Mouse (Mus musculus) left cerebral cortex, adult 8-10 months (tissue): ENCODE measurements around the gene Rrp1. TPM values are rescaled to one million over a fixed set of nuclear protein-coding genes. Genes with fewer than 3 reads are reported as not detected.

Source experiments
- DNase-seq, 2 experiments: peaks; one replicate each; pipeline ENCODE4 v3.0.0; 2022; ENCODE audit warnings: low spot score in 2 of 2
- total RNA-seq, 4 experiments: library from RNA; stranded (reverse); gene quantifications; 2 replicates each; pipeline ENCODE4 v1.2.4; 2022

The Rrp1 gene
- total RNA-seq: 100 to 1,000 TPM; 348 to 374 (median 360) TPM

DNA sequence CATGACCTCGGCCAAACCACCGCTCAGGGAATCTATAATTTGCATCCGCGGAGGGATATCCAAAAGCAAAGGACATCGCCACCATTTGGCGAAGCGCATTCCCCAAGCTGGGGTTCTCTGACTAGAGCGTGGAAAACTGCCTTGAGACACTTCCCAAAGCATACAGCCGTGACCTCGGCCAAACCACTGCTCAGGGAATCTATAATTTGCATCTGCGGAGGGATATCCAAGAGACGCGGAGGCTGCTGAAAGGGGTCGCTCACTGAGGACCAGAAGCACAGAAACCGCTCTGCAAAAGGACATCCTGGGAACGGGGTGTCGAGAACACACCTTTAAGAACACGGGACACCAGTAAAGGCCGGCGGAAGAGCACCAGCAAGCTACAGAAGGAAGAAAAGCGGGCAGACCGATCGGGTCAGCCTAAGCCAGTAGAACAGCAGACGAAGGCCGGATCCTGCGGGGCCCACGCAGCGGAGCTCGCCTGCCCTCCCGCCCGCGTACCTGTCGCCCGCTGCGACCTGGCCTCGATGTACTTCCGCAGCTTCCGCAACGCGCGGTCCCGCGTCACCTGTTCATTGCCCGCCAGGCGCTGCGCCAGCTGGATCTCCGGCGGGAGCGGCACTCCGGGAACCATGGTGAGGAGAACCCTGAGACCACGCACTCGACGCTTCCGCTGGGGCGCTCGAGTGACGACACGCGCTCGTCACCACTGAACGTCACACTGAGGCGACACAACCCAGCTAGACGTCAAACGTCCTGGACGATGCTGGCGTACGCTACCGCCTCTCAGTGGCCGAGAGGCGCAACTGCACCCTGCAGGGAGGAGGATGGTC, at the start of gene Rrp1:
TSS of gene Rrp1 (minus strand) at position 725 of the 833 bp plus-strand sequence.
- DNase-seq: peak; percentile 94 to 99

GRCm38 (mm10) chr10:78461767-78462166, 48.9 kb upstream of the Rrp1 start:
- no peak for DNase-seq

GRCm38 (mm10) chr10:78460463-78460862, 47.6 kb upstream of the Rrp1 start:
- no peak for DNase-seq

DNA sequence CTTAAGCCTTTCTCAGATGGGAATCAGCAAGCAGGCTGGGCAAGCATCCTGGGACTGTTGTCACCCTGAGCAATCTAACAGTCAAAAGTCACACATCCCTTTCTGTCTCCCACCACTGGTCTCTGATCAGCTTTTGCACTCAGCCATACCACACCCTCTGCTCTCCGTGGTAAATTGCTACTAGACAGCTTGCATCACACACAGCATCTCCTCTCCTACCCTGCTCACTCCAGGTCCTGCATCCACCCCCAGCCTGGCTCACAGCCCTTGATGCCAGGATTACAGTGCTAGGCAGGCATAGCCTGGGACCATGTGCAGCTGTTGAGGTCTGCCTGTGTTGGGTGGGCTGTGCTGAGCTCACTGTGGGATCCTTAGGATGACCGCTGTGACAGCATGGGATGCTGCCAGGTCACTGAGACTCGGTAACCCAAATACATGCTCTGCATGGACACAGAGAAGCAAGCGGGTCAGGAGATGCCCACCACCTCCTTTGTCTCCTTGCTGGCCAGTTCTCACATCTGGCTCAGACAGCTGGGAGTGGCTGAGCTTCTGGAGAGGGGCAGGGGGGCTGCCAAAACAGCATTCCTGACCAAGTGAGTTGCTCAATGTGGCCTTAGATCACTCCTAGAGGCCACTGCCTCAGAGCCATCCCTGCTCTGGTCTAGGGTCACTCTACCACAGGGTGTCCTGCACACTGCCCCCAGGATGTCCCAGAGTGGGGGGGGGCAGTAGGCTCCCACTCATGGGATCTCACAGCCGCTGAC, 45.7 kb upstream of the Rrp1 start:
- peak in 1 of 2 experiments; percentile 39 for DNase-seq

DNA sequence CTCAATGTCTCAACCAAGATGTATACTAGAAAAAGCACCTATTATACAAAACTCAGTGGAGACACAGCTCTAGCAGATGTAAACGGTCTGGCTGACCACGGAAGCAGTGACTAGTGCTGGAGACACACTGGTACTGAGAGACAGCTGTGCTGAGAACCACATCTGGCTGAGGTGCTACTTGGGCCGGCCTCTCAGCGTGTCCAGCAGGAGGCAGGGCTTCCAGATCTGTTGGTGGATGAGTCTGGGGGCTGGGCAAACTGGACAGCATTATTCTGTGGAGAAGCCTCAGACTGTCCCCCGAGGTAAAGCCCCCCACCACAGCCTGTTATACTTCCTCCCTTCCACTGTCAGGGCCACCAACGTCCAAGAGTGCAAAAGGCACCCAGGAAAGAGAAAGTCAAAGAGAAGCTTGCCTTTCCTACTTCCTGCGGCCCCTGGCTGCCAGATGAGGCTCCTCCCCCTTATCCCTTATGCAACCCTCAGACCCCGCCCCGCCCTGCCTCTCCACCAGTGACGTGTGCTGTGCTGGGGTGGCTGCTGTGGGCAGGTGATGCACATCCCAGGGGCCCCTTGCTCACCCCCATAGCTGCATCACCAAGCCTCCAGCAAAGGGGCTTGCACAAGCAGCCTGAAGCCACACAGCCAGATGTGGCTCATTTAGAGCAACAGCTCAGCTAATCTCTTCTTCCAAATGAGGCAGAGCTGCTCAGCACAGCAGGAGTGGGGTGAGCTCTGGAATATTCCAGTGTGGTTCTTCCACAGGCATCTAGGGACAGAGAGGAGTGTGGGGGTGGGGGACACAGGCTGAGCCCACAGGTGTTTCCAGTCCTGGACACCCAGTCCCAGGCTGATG, 44.9 kb upstream of the Rrp1 start:
- DNase-seq: peak in 1 of 2 experiments; percentile 37

- no peak for DNase-seq
Measured at GRCm38 (mm10) chr10:78456696-78457095, 43.9 kb upstream of the Rrp1 start.

DNA sequence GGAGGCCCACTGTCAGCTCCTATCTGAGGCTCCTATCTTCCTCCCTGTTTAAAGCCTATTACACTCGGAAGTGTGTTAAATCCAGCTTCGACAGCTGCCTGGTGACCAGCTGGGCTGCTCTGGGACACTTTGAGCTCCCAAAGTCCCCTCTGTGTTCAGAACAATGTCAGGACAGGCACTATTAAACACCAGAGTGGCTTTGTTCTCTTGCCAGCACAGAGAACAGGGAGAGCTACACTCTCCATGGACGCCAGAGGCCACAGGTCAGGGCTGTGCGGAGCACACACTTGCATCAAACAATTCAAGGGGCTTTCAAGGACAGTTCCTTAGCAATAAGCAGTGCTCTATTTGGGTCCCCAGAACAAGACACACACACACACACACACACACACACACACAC, 39.8 kb upstream of the Rrp1 start:
- DNase-seq: no peak

DNA sequence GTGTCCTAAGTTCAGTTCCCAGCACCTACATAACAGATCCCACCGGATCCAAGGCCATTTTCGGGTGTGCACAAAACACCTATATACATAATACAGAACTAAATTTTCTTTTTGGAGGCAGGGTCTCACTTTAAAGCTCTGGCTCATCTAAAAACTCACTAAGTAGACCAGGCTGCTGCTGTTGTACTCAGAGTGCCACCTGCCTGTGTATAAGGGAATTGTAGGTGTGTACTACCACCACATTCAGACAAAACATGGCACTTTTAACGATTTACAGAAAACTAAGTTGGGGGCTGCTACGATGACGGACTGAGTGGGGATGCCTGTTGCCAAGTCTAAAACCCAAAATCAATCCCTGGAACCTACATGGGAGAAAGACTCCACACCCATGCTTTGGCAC, 37.9 kb upstream of the Rrp1 start:
- DNase-seq: no peak

DNA sequence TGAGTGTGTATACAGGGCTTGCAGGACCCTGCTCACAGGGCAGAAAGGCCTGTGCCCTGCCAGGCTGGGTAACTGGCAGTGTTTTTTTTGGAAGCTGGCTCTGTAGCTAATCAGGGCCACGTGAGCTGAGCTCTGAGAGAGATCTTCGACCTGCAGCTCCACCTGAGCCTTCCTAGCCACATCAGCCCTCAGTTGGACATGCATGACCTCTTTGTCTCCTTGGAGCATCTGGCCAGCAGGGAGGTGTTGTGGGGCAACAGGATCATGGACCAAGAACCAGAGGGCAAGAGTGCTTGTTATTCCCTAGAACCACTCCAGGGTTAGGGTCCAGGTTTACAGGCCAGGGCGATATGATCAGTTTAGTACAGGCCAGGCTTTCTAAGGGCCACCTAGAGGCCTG, 34.6 kb upstream of the Rrp1 start:
- no peak for DNase-seq

- DNase-seq: no peak
Measured at GRCm38 (mm10) chr10:78446195-78446594, 33.4 kb upstream of the Rrp1 start.

- DNase-seq: no peak
Measured at GRCm38 (mm10) chr10:78442292-78442691, 29.4 kb upstream of the Rrp1 start.

GRCm38 (mm10) chr10:78441606-78442005, 28.8 kb upstream of the Rrp1 start:
- no peak for DNase-seq

- no peak for DNase-seq
Measured at GRCm38 (mm10) chr10:78440812-78441211, 28.0 kb upstream of the Rrp1 start.

GRCm38 (mm10) chr10:78439990-78440389, 27.1 kb upstream of the Rrp1 start:
- DNase-seq: no peak

GRCm38 (mm10) chr10:78439550-78439949, 26.7 kb upstream of the Rrp1 start:
- DNase-seq: no peak

DNA sequence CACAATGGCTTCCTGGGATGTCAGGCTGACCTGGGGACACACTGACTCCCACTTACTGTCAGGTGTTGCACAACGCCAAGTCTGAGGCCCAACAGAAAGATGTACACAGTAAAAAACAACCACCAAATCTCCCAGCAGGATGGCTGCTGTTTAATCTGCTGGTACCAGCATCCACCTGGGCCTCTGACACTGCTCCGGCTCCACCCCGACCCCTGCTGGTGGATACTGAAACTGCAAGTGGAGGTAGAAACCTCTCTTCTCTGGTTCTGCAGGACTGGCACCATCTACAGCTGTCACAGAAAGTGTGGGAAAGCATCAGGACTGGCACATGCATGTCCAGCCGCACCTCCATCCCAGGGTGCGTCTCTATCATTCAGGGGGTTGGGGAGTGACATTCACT, 25.3 kb upstream of the Rrp1 start:
- peak; percentile 60 to 89 for DNase-seq

- no peak for DNase-seq
Measured at GRCm38 (mm10) chr10:78432853-78433252, 20.0 kb upstream of the Rrp1 start.

DNA sequence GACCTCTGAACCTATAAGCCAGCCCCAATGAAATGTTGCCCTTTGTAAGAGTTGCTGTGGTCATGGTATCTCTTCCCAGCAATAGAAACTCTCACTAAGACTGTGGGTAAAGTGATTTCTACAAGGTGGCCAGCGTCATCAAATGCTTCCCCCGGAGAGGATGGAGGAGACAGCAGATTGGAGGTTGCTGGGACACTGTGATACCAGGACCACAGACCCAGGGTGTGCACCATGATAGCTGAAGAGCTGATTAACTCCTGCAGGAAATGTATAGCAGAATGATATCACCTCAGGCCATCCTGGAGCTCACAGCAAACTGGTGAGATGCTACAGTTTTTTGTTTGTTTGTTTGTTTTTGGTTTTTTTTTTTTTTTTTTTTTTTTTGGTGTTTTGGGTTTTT, 16.9 kb upstream of the Rrp1 start:
- no peak for DNase-seq

DNA sequence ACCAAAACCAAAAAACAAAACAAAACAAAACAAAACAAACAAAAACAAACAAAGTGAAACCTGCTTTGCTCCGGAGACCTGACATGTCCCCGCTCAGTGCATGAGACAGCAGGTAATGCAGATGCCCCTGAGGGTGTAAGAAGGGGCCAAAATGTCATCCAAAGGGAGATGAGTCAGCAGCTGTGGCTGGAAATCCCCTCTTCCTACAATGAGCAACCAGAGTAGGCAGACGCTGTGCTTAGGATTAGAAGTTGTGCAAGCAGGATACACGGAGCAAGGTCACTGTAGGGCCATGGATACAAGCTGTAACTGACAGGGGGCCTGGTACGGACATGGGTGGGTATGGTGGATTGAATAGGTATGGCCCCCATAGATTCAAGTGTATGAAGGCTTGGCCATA, 16.3 kb upstream of the Rrp1 start:
- no peak for DNase-seq

DNA sequence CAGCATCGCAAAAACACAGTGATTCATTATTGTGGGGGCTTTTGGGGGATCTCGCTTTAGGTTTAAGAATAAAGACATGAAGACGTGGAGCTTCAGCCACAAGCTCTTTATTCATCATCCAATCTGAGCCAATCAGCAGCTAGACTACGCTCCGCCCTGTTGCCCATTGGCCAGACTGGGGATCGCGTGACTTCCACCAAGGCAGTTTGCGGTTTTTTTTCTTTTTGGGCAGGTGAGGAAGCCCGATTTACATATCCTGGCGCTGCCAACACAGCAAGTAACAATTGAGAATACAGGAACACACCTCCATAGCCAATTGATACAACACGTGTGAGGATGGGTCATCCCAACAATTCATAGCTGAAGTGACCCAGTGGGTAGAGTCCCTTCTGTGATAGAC, 15.2 kb upstream of the Rrp1 start:
- DNase-seq: no peak

DNA sequence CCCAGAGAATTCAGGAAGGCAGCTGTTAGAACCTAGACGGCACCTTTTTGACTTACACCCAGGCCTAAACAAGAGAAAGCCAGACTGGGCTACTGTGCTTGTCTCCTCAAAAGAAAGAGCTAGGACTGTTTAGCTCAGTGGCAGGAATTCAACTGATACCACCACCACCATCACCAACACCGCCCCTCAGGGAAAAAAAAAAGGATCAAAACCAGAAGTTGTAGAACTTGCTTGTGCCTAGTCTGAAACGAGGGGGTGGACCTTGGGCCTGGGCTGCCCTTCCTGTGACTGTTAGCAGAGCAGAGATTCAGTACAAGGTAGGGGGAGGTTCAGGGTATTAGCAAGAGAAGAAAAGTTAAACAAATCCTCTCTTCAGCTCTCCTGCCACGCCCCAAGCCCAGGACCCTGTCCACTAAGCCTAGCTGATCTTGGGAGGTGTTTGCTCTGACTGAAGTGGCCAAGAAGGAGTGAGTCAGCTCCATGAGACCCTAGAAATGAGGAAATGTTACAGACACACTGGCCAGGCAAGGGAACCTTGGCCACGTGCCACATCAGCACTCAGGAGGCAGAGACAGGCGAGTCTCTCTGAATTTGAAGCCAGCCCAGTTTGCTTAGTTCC, 13.4 kb upstream of the Rrp1 start:
- no peak for DNase-seq
